Mouse (Mus musculus) left cerebral cortex, postnatal 4 days (tissue): ENCODE measurements around the gene Srd5a2. TPM values are rescaled to one million over a fixed set of nuclear protein-coding genes. Genes with fewer than 3 reads are reported as not detected.
A peak's percentile ranks its signal among the peaks of the same experiment; 100 is the strongest.
"Not testable (repeated sequence)": the region's sequence is repeated elsewhere in the genome, so short reads cannot be mapped to it uniquely, and the experiment has no call there.

Experiments
- DNase-seq: peaks from one replicate; pipeline ENCODE4 v3.0.0-alpha.2; 2022
- intact Hi-C: fragments of 180-260 bp; cut with DNase I; formaldehyde crosslinking; loops from one replicate; pipeline ENCODE4 v1.15.1; 2025
- total RNA-seq, 2 experiments: library from RNA; stranded (reverse); gene quantifications; 2 replicates each; pipeline ENCODE4 v1.2.3; 2021

Gene Srd5a2
- not detected for total RNA-seq

DNA sequence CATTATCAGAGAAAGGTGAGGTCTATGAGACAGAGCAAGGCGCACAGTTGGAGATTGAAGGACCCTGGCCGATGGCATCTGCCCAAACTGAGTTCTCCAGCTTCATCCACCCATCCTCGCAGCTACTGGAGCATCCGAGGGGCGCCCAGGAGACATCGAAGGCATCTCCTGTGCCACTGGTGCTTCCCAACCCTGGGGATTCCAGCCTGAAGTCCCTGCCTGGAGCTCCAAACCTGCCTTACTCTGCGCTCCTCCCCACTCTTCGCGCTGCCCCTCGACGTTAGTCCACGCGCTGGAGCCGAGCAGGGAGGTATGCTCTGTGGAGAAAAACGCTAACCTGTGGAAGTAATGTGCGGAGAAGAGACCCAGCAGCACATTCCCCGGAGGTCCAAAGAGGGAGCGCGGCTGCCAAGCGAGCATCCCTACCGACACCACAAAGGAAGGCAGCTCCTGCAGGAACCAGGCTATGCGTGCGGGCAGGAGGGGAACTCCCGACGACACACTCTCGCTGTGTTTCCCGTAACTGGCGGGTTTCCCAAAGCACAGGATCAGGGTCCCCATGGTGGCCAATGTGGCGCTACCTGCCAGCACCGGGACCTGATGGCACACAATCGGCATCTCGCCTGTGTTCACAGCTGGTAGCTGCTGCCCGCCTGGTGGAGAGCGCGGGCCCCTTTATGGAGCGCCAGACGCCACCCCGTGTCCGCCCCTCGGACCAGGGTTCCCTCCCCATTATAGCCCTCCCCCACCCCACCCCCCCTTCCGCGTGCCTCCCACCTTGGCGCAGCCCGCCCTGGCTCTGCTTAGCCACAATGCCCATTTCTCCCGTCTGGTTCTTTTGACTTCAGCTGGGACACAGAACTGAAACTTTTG, at the start of gene Srd5a2:
TSS of gene Srd5a2 (minus strand) at position 707 of the 873 bp plus-strand sequence.
- intact Hi-C loops: no loop called here
- DNase-seq: peak; percentile 16

DNA sequence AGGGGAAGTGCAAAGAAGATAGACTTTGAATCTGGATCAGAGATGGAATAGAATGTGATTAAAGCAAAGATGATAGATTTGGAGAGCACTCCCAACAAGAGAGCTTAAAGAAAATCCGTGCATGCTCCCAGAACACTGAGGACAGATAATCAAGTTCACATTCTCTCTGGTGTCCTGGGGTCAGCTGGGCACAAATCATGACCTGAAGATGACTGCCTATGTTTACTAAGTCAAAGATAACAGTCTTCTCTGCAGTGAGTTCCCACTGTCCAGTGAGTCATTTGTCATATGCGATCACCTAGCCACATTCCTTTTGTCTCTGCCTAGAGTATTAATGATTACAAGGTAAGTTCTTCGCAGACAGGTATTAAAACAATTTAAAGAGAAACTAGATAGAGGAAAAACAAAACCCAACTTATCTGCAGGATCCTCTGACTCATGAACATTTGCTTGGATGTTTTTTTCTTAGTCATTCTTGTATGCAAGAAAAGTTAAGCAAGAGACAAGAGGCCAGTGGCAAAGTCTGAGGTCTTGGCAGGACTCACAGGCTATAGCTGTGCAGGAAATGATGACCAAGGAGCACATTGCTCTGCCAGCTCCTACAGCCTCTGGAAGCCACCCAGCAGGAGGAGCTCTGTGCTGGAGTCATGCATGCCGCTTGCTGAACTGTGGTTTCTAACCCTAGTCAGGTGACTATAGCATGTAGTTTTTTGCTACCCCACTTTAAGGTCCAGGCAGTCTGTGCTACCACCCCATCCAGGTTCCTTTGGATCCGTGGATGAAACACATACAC, 41.4 kb upstream of the Srd5a2 start:
- peak; percentile 3 for DNase-seq
- intact Hi-C loops: no loop called here

DNA sequence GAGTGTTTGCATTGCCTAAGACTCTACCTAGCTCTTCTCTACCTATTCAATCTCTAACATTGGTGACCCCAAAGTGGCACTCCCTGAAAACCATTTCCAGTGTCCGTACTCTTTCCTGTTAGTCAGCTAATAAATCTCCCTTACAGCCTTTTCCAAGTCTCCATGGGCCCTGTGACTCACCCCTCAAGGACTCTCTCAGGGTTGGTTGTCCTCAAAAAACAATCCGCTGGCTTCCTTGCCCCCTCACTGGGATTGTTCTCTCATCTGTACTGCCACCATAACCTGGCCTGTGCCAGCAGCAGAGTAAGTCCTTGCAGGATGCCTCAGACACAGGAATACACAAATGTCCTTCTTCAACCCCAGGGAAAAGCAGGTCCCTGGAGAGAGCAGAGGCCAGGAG, 40.3 kb upstream of the Srd5a2 start:
- DNase-seq: no peak
- intact Hi-C loops: no loop called here

DNA sequence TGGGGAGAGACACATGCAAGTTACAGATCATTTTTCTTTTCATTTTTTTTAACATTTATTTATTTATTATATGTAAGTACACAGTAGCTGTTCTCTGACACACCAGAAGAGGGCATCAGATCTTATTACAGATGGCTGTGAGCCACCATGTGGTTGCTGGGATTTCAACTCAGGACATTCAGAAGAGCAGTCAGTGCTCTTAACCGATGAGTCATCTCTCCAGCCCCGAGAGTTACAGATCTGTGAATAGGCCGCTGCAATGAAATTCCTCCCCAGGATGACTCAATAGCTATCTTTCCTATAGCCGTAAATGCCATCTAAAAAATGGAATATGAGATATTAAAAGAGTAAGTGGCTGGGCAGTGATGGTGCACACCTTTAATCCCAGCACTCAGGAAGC, 35.7 kb upstream of the Srd5a2 start:
- intact Hi-C loops: no loop called here
- no peak for DNase-seq

- no peak for DNase-seq
- intact Hi-C loops: no loop called here
Observed at GRCm38 (mm10) chr17:74080076-74080615, 32.4 kb upstream of the Srd5a2 start.

DNA sequence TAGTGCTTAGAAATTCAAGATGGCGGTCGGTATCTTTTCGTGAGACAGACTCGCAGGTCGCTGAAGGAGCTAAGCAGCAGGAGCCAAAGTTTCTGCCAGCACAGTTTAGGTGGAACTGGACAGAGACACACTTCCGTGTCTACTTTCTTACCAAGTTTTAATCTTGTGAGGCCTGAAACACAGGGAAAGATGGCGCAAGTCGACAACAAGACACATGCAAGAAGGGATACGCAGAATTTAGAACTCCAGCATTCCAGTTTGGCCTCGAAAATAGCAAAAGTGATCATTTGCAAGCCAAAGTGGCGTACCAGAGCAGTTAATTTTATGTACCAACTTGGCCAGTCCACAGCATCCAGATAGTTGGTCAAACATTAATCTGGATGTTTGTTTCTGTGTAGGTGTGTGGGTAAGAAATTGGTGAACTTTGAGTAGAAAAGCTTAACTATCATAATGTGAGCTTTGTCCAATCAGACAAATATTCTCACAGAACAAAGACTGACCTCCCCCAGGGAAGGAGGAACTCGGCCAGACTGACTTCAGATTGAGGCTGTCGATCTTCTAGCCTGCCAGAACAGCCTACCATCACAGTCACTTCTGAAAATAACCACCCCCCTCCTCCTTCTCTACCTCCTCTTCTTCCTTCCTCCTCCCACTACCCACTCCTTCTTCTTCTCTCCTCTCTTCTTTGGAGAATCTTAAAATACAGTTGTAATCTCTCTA, 31.2 kb upstream of the Srd5a2 start:
- intact Hi-C loops: no loop called here
- DNase-seq: no peak

- DNase-seq, intact Hi-C loops: not testable (repeated sequence)
Observed at GRCm38 (mm10) chr17:74073067-74073466, 25.4 kb upstream of the Srd5a2 start.

GRCm38 (mm10) chr17:74062763-74063162, 15.0 kb upstream of the Srd5a2 start:
- DNase-seq, intact Hi-C loops: not testable (repeated sequence)

GRCm38 (mm10) chr17:74048229-74048816, 607 bp upstream of the Srd5a2 start:
- intact Hi-C loops: no loop called here
- no peak for DNase-seq

DNA sequence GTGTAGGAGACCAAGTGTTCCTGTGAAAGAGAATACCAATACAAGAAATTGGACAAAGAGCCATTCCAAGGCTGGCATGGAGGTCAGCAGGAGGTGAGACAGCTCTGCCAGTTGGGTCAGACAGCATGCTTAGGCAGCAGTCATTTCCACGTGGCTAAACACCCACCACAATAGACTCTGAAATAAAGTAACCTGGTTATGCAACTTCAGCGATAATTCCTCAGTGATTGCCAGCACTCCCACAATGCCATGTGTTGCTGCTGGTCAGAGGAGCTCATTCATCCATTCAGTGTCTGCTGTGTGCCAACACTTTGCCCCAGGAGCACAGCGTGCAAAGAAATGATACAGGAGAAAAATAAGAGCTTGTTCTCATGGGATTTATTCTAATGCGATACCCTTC, 4.0 kb downstream of the Srd5a2 start:
- intact Hi-C loops: no loop called here
- DNase-seq: peak; percentile 19

DNA sequence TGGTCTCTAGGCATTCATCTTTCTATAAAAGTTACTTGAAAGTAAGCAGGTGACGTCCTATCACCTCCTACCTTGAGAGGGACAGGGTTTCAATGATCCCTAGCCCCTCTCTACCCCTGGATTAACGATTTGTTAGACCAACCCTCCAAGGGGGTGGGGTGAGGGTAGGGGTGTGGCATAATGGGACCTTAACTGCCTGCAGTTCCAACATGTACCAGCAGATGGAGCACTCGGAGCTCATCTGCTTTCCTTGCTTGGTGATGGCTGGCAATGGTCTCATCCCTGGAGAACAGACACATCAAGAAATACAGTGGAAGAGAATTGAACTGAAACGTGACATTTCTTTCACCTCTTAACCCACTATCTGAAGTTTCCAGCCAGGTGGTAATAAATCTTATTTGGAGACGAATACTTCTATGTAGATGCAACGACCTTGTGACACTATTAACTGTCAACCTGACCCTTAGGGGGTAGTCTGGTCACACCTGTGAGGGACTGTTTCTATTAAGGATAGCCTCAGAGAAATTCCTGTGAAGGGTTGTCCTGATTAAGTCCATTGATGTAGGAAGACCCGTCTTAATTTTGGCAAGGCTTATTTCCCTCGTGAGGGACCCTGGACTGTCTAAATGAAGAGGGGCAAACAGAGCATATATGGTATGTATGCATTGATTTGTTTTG, 27.1 kb downstream of the Srd5a2 start:
- peak; percentile 85 for DNase-seq
- intact Hi-C loops: no loop called here

DNA sequence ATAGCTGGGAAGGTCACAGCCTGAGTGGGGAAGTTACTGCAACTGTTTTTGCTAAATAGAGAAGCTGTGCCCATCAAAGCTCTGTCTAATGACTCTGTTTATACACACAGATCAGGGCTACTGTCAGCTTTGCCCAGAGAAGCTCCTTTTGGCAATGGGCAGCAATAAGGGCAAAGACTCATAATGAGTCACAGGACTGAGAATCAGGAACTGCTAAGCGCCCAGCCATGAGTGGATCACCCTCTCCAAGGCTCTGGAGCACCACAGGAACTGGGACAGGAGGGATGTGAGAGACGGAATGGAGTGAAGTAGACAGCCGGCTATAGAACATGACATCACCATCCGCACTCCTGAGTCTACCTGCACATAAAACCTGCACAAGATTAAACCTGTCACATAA, 29.4 kb downstream of the Srd5a2 start:
- DNase-seq: no peak
- intact Hi-C loops: no loop called here

GRCm38 (mm10) chr17:74017649-74018048, 30.1 kb downstream of the Srd5a2 start:
- no peak for DNase-seq
- intact Hi-C loops: no loop called here

DNA sequence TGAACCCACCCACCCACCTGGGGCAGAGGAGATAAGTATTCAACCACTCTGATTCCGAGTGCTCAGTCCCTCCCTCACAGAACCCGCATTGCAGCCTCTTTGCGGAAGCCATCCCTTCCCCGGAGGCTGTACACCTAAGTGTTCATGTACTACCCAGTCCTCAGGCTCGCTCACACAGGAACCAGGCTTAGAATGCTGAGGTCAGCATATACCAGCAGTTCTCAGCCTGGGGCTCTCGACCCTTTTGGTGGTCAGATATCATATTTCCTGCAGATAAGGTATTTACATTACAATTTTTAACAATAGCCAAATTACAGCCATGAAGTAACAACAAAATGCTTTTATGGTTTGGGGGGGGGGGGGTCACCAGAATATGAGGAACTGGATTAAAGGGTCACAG, 32.6 kb downstream of the Srd5a2 start:
- intact Hi-C loops: no loop called here

GRCm38 (mm10) chr17:74008680-74009079, 39.0 kb downstream of the Srd5a2 start:
- intact Hi-C loops: no loop called here
- DNase-seq: no peak

More for the DNA sequence above, 32.6 kb downstream of the Srd5a2 start:
- DNase-seq: no peak

- intact Hi-C loops: no loop called here
- no peak for DNase-seq
Observed at GRCm38 (mm10) chr17:74007001-74007400, 40.7 kb downstream of the Srd5a2 start.

DNA sequence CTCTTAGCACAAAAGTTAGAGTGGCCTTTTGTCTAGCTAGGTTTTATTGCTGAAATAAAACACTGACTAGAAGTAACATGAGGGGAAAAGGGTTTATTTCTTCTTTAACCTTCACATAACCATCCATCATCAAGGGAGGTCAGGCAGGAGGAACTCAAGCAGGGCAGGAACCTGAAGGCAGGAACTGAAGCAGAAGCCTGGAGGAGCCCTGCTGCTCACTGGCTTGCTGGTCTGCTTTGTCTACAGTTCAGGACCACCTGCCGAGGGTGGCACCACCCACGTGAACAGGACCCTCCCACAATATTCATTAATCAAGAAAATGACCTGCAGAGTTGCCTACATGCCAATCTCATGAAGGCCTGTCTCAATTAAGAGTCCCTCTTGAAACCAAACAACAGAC, 45.3 kb downstream of the Srd5a2 start:
- intact Hi-C loops: no loop called here
- DNase-seq: no peak

- no peak for DNase-seq
- intact Hi-C loops: no loop called here
Observed at GRCm38 (mm10) chr17:73995907-73996645, 51.6 kb downstream of the Srd5a2 start.

DNA sequence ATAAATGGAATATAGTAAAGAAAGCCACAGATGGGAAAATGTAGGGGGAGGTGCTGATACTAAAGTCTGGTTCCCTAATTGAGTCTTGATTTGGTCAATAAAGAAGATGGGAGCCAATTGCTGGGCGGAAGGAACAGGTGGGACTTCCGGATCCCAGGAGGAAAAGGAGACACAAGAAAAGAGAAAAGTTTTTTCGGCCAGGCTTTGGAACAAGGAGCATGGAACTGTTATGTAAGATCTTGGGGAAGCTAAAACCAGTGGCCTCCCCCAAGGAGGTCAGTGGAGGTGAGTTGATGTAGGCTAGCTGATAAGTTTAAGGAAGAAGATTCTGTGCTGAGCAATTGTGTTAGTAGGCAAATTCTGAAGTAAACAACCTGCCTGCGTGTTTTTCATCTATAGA, 56.5 kb downstream of the Srd5a2 start:
- no peak for DNase-seq

More for the DNA sequence above, 56.5 kb downstream of the Srd5a2 start:
- intact Hi-C loops: no loop called here
